Mouse (Mus musculus): ENCODE results near the gene Pdzk1.

- TF ChIP-seq GATA1 (IDR thresholded peaks at IDR 0.05; ENCODE audit: borderline replicate concordance, low read length) (no peak), FLI1 (IDR thresholded peaks at IDR 0.05; ENCODE audit: low read length) (no peak)
These were observed 52.5 kb downstream of the Pdzk1 start for GRCm38 (mm10) chr3:96881557-96881956.
